ENCODE assay signal across 8 mouse cellular contexts in the genomic region with DNA sequence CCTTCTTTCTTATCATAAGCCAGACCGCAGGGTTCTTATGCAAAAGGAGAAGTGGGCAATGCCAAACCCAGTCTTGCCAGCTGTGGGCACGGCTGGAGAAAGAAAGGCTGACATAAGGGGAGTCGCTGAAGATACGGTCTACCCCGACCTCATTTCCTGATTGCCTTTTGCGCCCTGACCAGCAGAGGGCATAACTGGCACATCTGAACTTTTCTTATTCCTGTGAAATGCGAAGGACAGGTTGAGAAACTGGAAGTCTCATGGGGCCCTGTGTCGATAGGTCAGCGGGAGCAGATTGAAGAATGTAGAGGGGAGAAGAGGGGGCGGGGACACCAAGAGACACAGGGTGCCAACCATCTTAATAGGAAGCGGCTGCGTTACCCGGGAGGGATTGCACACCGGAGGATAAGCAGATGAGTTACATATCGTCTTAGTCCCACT.
DNase-seq lines count a peak whose midpoint lies in the region; ATAC-seq and TF ChIP-seq lines count a peak whose summit lies in the region.

No protein-coding gene starts in this region.

- peaks cover 13% of the 10 kb centered on the region for H3K4me1 ChIP-seq in erythroblast, embryonic 14.5 days (ENCODE audit: control insufficient read depth)
- peaks cover 3 to 4% of the 10 kb centered on the region in 2 experiments; a peak in 3 of 4 replicates for H3K4me1 ChIP-seq in heart, embryonic 14.5 days (ENCODE audit: control insufficient read depth in 2 of 2, insufficient read depth in 2 of 2, low read length in 2 of 2)
- H3K4me1 ChIP-seq in liver, embryonic 11.5 days (replicated peaks; ENCODE audit: control insufficient read depth, insufficient read depth, low read length), result peaks cover 4% of the 10 kb centered on the region; the same call in 1 of the 2 replicates

- 3% methylated on average over 15 of the region's 15 CpGs for WGBS in heart, embryonic 14.5 days
- WGBS in liver, embryonic 11.5 days, result 2% methylated on average over 15 of the region's 15 CpGs

- peak; percentile 67 for TF ChIP-seq CTCF in C2C12 (IDR thresholded peaks at IDR 0.05; ENCODE audit: control insufficient read depth, insufficient read depth, insufficient read length)

- no peak overlapping the region for H3ac ChIP-seq in C2C12 (ENCODE audit: control insufficient read depth, insufficient read length, low read depth)

- no peaks in the 10 kb centered on the region for H3K36me3 ChIP-seq in C2C12 (ENCODE audit: control insufficient read depth, insufficient read depth)
- no peaks in the 10 kb centered on the region for H3K36me3 ChIP-seq in erythroblast, embryonic 14.5 days (ENCODE audit: control insufficient read depth)
- no peaks in the 10 kb centered on the region for H3K36me3 ChIP-seq in heart, embryonic 14.5 days (ENCODE audit: control insufficient read depth, insufficient read depth, low read length)
- H3K36me3 ChIP-seq in liver, embryonic 11.5 days (ENCODE audit: control insufficient read depth, insufficient read depth, low read length), result no peaks in the 10 kb centered on the region

- no peaks in the 10 kb centered on the region for H3K79me3 ChIP-seq in C2C12 (ENCODE audit: low read depth)

- peak overlapping the region; percentile 61 for H3K9ac ChIP-seq in heart, embryonic 14.5 days (ENCODE audit: low read length)
- 0 out of 2 replicates have a peak overlapping the region, but pooled peaks have one; percentile 10 for H3K9ac ChIP-seq in liver, embryonic 11.5 days (ENCODE audit: low read depth, low read length)

- DNase-seq in brain, adult 2 months (ENCODE audit: low read depth, low spot score), result peak; percentile 73
- peak; percentile 76 for DNase-seq in kidney, postnatal 10 days
- peak; percentile 63 for DNase-seq in liver, embryonic 11.5 days (ENCODE audit: low spot score)
- DNase-seq in spleen, postnatal 4 days (ENCODE audit: low spot score in 2 of 2), result peak; percentile 43 to 73

- H3K4me2 ChIP-seq in heart, embryonic 14.5 days (ENCODE audit: low read length), result peak overlapping the region; percentile 95
- peak overlapping the region; percentile 83 for H3K4me2 ChIP-seq in liver, embryonic 11.5 days

- ATAC-seq in heart, embryonic 14.5 days (ENCODE audit: insufficient number of reproducible peaks, insufficient read depth, low FRiP score, low read depth), result no peak
- ATAC-seq in liver, embryonic 11.5 days (replicated peaks; ENCODE audit: low FRiP score), result 0 out of 2 replicates have a peak, but pooled peaks have one; percentile 33
- ATAC-seq in monocyte, adult 5-6 weeks (replicated peaks; ENCODE audit: insufficient number of reproducible peaks, low FRiP score, low TSS enrichment, poor library complexity, severe bottlenecking), result peak; percentile 73

- no peak overlapping the region for H3K27ac ChIP-seq in heart, embryonic 14.5 days (replicated peaks in 1 of 2; ENCODE audit: control insufficient read depth in 1 of 2, insufficient read depth in 1 of 2, low read depth in 2 of 2, low read length in 2 of 2)
- no peak overlapping the region for H3K27ac ChIP-seq in liver, embryonic 11.5 days (ENCODE audit: low read depth, low read length)

- no peak overlapping the region for H3K4me3 ChIP-seq in C2C12 (ENCODE audit: insufficient read depth, poor library complexity, severe bottlenecking)
- H3K4me3 ChIP-seq in erythroblast, embryonic 14.5 days (replicated peaks), result peak overlapping the region; percentile 42
- H3K4me3 ChIP-seq in heart, embryonic 14.5 days (ENCODE audit: control insufficient read depth in 1 of 2, insufficient read depth in 1 of 2, low read depth in 1 of 2, low read length in 2 of 2), result peak overlapping the region; percentile 46 to 59
- peak overlapping the region; percentile 47 for H3K4me3 ChIP-seq in liver, embryonic 11.5 days (ENCODE audit: low read depth, low read length)

- H3K9me3 ChIP-seq in erythroblast, embryonic 14.5 days (ENCODE audit: control insufficient read depth, low read length), result no peaks in the 10 kb centered on the region
- H3K9me3 ChIP-seq in heart, embryonic 14.5 days (ENCODE audit: control insufficient read depth, low read length), result no peaks in the 10 kb centered on the region
- H3K9me3 ChIP-seq in liver, embryonic 11.5 days (ENCODE audit: control insufficient read depth, low read length), result no peaks in the 10 kb centered on the region

- H3K27me3 ChIP-seq in C2C12 (ENCODE audit: control insufficient read depth, insufficient read depth, insufficient read length), result no peaks in the 10 kb centered on the region
- H3K27me3 ChIP-seq in erythroblast, embryonic 14.5 days (ENCODE audit: control insufficient read depth), result peaks cover 34% of the 10 kb centered on the region
- peaks cover 8% of the 10 kb centered on the region; the same call in 1 of the 2 replicates for H3K27me3 ChIP-seq in heart, embryonic 14.5 days (ENCODE audit: control insufficient read depth, insufficient read depth, low read length)
- H3K27me3 ChIP-seq in liver, embryonic 11.5 days (replicated peaks; ENCODE audit: control insufficient read depth, insufficient read depth, low read length), result peaks cover 5% of the 10 kb centered on the region; the same call in 1 of the 2 replicates

- H3K79me2 ChIP-seq in C2C12 (ENCODE audit: control insufficient read depth, insufficient read depth), result no peaks in the 10 kb centered on the region

TF ChIP-seq in C2C12, 6 proteins besides CTCF, POLR2A, EP300 and RAD21:
- no peak for TF ChIP-seq MYOG (IDR thresholded peaks at IDR 0.05; ENCODE audit: control insufficient read depth, extremely low read depth, insufficient read length)
- TF ChIP-seq MYOD1 (IDR thresholded peaks at IDR 0.05; ENCODE audit: control insufficient read depth, insufficient read length, low read depth), result no peak
- no peak for TF ChIP-seq USF1 (IDR thresholded peaks at IDR 0.05; ENCODE audit: low read depth)
- TF ChIP-seq FOSL1 (IDR thresholded peaks at IDR 0.05; ENCODE audit: insufficient read depth, low read length, poor library complexity, severe bottlenecking), result no peak
- TF ChIP-seq CEBPB (IDR thresholded peaks at IDR 0.05; ENCODE audit: low read depth), result no peak
- TF ChIP-seq MAX (IDR thresholded peaks at IDR 0.05), result no peak
